Mouse (Mus musculus) lung, embryonic 15.5 days (tissue): ENCODE results near the gene Olfr558. TPM values are rescaled to one million over a fixed set of nuclear protein-coding genes. Genes with fewer than 3 reads are reported as not detected.

Source experiments
- ATAC-seq: fragments of 200-750 bp; cut with Nextera tagmentation; 2 replicates; pipeline ENCODE4 v1.8.0; 2017; ENCODE audit warnings: moderate number of reproducible peaks, borderline replicate concordance; ENCODE audit not compliant: low FRiP score, low TSS enrichment; ENCODE audit errors: extremely low read depth
- H3K27ac ChIP-seq: fragments of 300-500 bp; sonication (generic); 2 replicates; pipeline ENCODE4 v1.5.1; 2015; ENCODE audit warnings: moderate library complexity, mild to moderate bottlenecking, inconsistent platforms
- H3K27me3 ChIP-seq: fragments of 300-500 bp; sonication (generic); 2 replicates; pipeline ENCODE4 v1.6.1; 2015; ENCODE audit warnings: inconsistent platforms
- H3K36me3 ChIP-seq: fragments of 300-500 bp; sonication (generic); 2 replicates; pipeline ENCODE4 v1.6.1; 2015; ENCODE audit warnings: inconsistent platforms
- H3K4me1 ChIP-seq: fragments of 300-500 bp; sonication (generic); 2 replicates; pipeline ENCODE4 v1.6.1; 2015; ENCODE audit warnings: inconsistent platforms
- H3K4me2 ChIP-seq: fragments of 300-500 bp; sonication (generic); 2 replicates; pipeline ENCODE4 v1.6.1; 2015; ENCODE audit warnings: inconsistent platforms, mild to moderate bottlenecking, moderate library complexity
- H3K4me3 ChIP-seq: fragments of 300-500 bp; sonication (generic); 2 replicates; pipeline ENCODE4 v1.5.1; 2015; ENCODE audit warnings: mild to moderate bottlenecking, inconsistent platforms
- H3K9ac ChIP-seq: fragments of 300-500 bp; sonication (generic); 2 replicates; pipeline ENCODE4 v1.6.1; 2015; ENCODE audit warnings: inconsistent platforms
- H3K9me3 ChIP-seq: fragments of 300-500 bp; sonication (generic); 2 replicates; pipeline ENCODE4 v1.6.1; 2016; ENCODE audit warnings: inconsistent platforms
- WGBS: fragments of 180-500 bp; shearing (Covaris S2); methylation state at CpG from one replicate; pipeline ENCODE4 v1.1.7; 2015; 5-methylcytosine and 5-hydroxymethylcytosine counted together
- polyA plus RNA-seq: library from polyadenylated mRNA; unstranded; fragments of >200 nt; fragmentation: Nextera tagmentation; extraction: Ambion mirVana; gene quantifications from 2 replicates; pipeline ENCODE4 v1.2.1, GENCODE M21; 2015

The Olfr558 gene
- 0.28 and 0.49 TPM in 2 replicates for polyA plus RNA-seq

DNA sequence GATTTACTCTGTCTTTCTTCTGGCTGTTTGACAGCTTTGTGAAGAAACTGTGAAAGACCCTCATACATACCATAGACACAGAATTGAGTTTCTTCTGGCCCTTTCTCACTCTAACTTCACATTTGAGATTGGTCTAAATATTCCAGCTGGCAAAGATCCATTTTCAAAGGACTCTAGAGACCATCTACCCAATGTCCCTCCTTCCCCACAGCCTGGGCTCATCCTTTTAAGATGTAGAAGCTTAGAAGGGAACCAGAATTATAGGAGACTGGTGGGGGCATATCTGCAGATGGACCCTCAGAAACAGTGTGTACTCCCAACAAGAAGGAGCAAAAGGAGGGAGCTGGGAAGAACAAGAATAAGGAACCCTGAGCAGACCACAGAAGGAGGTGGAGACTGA is at the start of gene Olfr558:
TSS of gene Olfr558 (plus strand) at position 301 of the 400 bp plus-strand sequence.
- H3K36me3 ChIP-seq, result no peaks in the 10 kb centered on the region
- H3K27me3 ChIP-seq, result no peaks in the 10 kb centered on the region
- no peaks in the 10 kb centered on the region for H3K9me3 ChIP-seq
- ATAC-seq, result no peak
- no peak within 1 kb of the TSS for H3K4me2 ChIP-seq
- H3K4me1 ChIP-seq, result no peaks in the 10 kb centered on the region
- H3K27ac ChIP-seq, result no peak within 1 kb of the TSS
- H3K4me3 ChIP-seq, result no peak within 1 kb of the TSS
- no peak within 1 kb of the TSS for H3K9ac ChIP-seq

GRCm38 (mm10) chr7:102658523-102658922 is 43.5 kb upstream of the Olfr558 start, which contains the start of gene Olfr555:
Gene Olfr555 (plus strand): TSS chr7:102658823.
- H3K4me2 ChIP-seq, result no peak within 1 kb of the TSS
- H3K4me3 ChIP-seq, result no peak within 1 kb of the TSS
- no peaks in the 10 kb centered on the region for H3K36me3 ChIP-seq
- no peak within 1 kb of the TSS for H3K9ac ChIP-seq
- H3K9me3 ChIP-seq, result no peaks in the 10 kb centered on the region
- H3K4me1 ChIP-seq, result no peaks in the 10 kb centered on the region
- WGBS, result 58% methylated on average over 1 of the region's 1 CpGs
- no peak within 1 kb of the TSS for H3K27ac ChIP-seq
- no peak for ATAC-seq
- H3K27me3 ChIP-seq, result no peaks in the 10 kb centered on the region

DNA sequence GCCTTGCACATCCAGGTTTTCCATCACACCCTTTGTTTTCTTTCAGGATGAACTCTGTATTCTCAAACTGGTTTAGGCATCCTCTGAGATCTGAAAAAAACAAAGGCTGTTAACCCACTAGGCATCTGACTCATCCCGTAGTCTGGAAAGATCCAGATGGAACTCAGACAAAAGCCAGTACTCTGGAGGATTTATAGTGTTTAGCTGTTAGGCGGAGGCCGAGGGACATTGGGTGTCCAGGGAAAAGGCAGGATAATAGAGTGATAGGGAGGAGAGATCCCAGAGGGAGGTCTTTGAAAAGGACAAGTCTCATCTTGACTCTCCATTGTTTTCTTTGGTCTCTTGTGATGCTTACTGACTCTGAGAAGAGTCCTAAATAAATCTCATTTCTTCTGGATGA is 37.4 kb upstream of the Olfr558 start, which contains the start of gene Olfr556:
TSS of gene Olfr556 (plus strand) at position 301 of the 400 bp plus-strand sequence.
- no peaks in the 10 kb centered on the region for H3K9me3 ChIP-seq
- 55% methylated on average over 3 of the region's 3 CpGs for WGBS

DNA sequence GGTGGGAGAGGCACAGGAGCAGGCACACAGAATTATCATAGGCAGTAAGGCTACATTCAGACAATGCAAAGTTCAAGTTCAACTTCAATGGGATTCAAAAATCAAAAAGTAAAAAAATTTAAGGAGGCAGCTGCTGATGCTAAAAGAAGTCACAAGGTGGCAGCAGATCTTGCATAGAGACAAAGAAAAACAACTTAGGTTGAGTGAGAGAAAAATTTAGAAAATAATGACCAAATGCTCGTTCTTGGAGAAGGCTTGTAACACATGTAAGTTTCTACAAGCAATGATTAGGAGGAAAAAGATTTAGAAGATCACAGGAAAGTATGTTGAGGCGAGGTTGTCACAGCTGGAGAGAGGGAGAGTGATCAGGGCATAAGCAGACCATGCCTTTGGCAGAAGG is 36.6 kb upstream of the Olfr558 start:
- no peaks in the 10 kb centered on the region for H3K4me1 ChIP-seq
- ATAC-seq, result no peak
- H3K9ac ChIP-seq, result no peak overlapping the region
- WGBS, result 35% methylated on average over 2 of the region's 2 CpGs
- no peak overlapping the region for H3K4me3 ChIP-seq
- H3K27me3 ChIP-seq, result no peaks in the 10 kb centered on the region
- H3K36me3 ChIP-seq, result no peaks in the 10 kb centered on the region
- H3K9me3 ChIP-seq, result no peaks in the 10 kb centered on the region
- H3K4me2 ChIP-seq, result no peak overlapping the region
- no peak overlapping the region for H3K27ac ChIP-seq

More for the DNA sequence above, 37.4 kb upstream of the Olfr558 start, which contains the start of gene Olfr556:
- no peak within 1 kb of the TSS for H3K27ac ChIP-seq
- no peaks in the 10 kb centered on the region for H3K4me1 ChIP-seq
- ATAC-seq, result no peak
- no peaks in the 10 kb centered on the region for H3K27me3 ChIP-seq
- no peaks in the 10 kb centered on the region for H3K36me3 ChIP-seq
- H3K9ac ChIP-seq, result no peak within 1 kb of the TSS
- no peak within 1 kb of the TSS for H3K4me3 ChIP-seq
- no peak within 1 kb of the TSS for H3K4me2 ChIP-seq

GRCm38 (mm10) chr7:102676225-102676624 is 25.8 kb upstream of the Olfr558 start:
- H3K4me1 ChIP-seq, result no peaks in the 10 kb centered on the region
- WGBS, result 73% methylated on average over 2 of the region's 2 CpGs
- no peak for ATAC-seq
- no peak overlapping the region for H3K27ac ChIP-seq
- no peak overlapping the region for H3K9ac ChIP-seq
- no peaks in the 10 kb centered on the region for H3K27me3 ChIP-seq
- H3K4me2 ChIP-seq, result no peak overlapping the region
- H3K4me3 ChIP-seq, result no peak overlapping the region
- no peaks in the 10 kb centered on the region for H3K9me3 ChIP-seq
- H3K36me3 ChIP-seq, result no peaks in the 10 kb centered on the region

GRCm38 (mm10) chr7:102681916-102682315 is 20.1 kb upstream of the Olfr558 start:
- H3K4me2 ChIP-seq, result no peak overlapping the region
- no peaks in the 10 kb centered on the region for H3K9me3 ChIP-seq
- no peaks in the 10 kb centered on the region for H3K27me3 ChIP-seq
- no peaks in the 10 kb centered on the region for H3K36me3 ChIP-seq
- no peak for ATAC-seq
- H3K4me1 ChIP-seq, result 0 out of 2 replicates have a peak, but pooled peaks cover 2% of the 10 kb centered on the region
- H3K27ac ChIP-seq, result no peak overlapping the region
- H3K9ac ChIP-seq, result no peak overlapping the region
- H3K4me3 ChIP-seq, result no peak overlapping the region
- WGBS, result 83% methylated on average over 1 of the region's 1 CpGs

- Histone ChIP-seq H3K9me3 (no peaks in the 10 kb centered on the region), H3K4me2 (peak within 1 kb of the TSS; percentile 75), H3K27me3 (no peaks in the 10 kb centered on the region), H3K36me3 (no peaks in the 10 kb centered on the region), H3K9ac (peak within 1 kb of the TSS; percentile 68), H3K4me3 (peak within 1 kb of the TSS; percentile 72), H3K4me1 (peaks cover 7% of the 10 kb centered on the region; the same call in 1 of the 2 replicates), H3K27ac (peak within 1 kb of the TSS; percentile 89)
- under 1% methylated on average over 39 of the region's 40 CpGs for WGBS
- peak; percentile 99 for ATAC-seq
These were observed 15.0 kb upstream of the Olfr558 start, which contains the start of gene Trim68 for GRCm38 (mm10) chr7:102686944-102687501. Gene Trim68 (minus strand): TSS chr7:102687327.

- H3K4me3 ChIP-seq, result no peak within 1 kb of the TSS
- H3K4me2 ChIP-seq, result no peak within 1 kb of the TSS
- no peaks in the 10 kb centered on the region for H3K27me3 ChIP-seq
- WGBS, result 73% methylated on average over 5 of the region's 5 CpGs
- no peak within 1 kb of the TSS for H3K27ac ChIP-seq
- no peaks in the 10 kb centered on the region for H3K36me3 ChIP-seq
- H3K9ac ChIP-seq, result no peak within 1 kb of the TSS
- ATAC-seq, result no peak
- no peaks in the 10 kb centered on the region for H3K9me3 ChIP-seq
- no peaks in the 10 kb centered on the region for H3K4me1 ChIP-seq
These were observed 6.5 kb upstream of the Olfr558 start, which contains the start of gene Olfr557 for GRCm38 (mm10) chr7:102695358-102696125. Gene Olfr557 (plus strand): TSS chr7:102695910.

- Histone ChIP-seq H3K4me3 (no peak overlapping the region), H3K9me3 (no peaks in the 10 kb centered on the region), H3K27ac (no peak overlapping the region), H3K36me3 (no peaks in the 10 kb centered on the region), H3K4me2 (no peak overlapping the region), H3K4me1 (no peaks in the 10 kb centered on the region), H3K27me3 (no peaks in the 10 kb centered on the region), H3K9ac (no peak overlapping the region)
- no peak for ATAC-seq
- WGBS, result 79% methylated on average over 7 of the region's 7 CpGs
These were observed 3.6 kb upstream of the Olfr558 start for GRCm38 (mm10) chr7:102698461-102698860.

GRCm38 (mm10) chr7:102718970-102719369 is 17.0 kb downstream of the Olfr558 start, which contains the start of gene Olfr33:
Gene Olfr33 (minus strand): TSS chr7:102719070.
- WGBS, result 44% methylated on average over 1 of the region's 1 CpGs
- H3K4me2 ChIP-seq, result no peak within 1 kb of the TSS
- H3K4me3 ChIP-seq, result no peak within 1 kb of the TSS
- H3K36me3 ChIP-seq, result no peaks in the 10 kb centered on the region
- no peaks in the 10 kb centered on the region for H3K9me3 ChIP-seq
- no peak within 1 kb of the TSS for H3K9ac ChIP-seq
- H3K4me1 ChIP-seq, result no peaks in the 10 kb centered on the region
- no peaks in the 10 kb centered on the region for H3K27me3 ChIP-seq
- ATAC-seq, result no peak
- H3K27ac ChIP-seq, result no peak within 1 kb of the TSS

DNA sequence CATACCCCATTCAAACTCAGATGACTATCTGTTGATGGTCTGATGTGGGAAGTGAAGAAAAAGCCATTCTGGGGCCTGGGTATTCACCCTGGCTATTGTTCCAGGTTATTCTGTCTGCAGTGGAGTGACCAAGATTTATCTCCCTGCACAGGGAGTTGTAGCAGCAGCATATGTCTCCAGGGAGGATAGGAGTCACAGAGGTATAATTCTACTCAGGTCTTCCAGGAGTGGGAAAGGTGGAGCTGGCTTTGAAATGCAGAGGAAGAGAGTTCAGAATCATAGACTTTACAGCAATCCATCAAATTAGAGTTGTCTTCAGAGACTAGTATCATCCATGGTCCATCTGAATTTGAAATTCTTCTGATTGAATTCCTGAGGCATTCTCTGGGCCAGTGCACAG is 25.4 kb downstream of the Olfr558 start, which contains the start of gene Olfr559:
TSS of gene Olfr559 (minus strand) at position 101 of the 400 bp plus-strand sequence.
- Histone ChIP-seq H3K27me3 (no peaks in the 10 kb centered on the region), H3K36me3 (no peaks in the 10 kb centered on the region), H3K4me2 (no peak within 1 kb of the TSS), H3K9ac (no peak within 1 kb of the TSS), H3K9me3 (no peaks in the 10 kb centered on the region), H3K27ac (no peak within 1 kb of the TSS), H3K4me3 (no peak within 1 kb of the TSS), H3K4me1 (no peaks in the 10 kb centered on the region)
- no peak for ATAC-seq

DNA sequence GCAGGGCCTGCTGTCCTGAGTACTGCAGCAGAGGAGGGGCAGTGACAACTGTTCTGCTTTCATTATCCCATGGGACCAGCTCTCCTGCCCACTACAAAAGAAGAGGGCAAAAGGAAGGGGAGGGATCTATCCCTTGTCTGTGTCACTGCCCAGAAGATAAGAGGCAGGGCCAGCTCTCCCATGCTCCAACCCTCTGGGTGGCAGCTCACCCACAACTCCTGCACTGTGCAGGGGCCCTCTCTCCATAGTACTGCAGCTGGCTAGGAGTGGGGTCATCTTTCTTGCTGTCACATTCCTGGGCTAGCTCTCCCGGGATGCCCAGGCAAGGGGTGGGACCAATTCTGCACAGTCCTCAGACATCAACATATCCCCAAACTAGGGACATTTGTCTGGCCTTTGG is 31.8 kb downstream of the Olfr558 start:
- Histone ChIP-seq H3K36me3 (no peaks in the 10 kb centered on the region), H3K9ac (no peak overlapping the region), H3K27ac (no peak overlapping the region), H3K9me3 (no peaks in the 10 kb centered on the region), H3K4me2 (no peak overlapping the region), H3K4me1 (no peaks in the 10 kb centered on the region), H3K27me3 (no peaks in the 10 kb centered on the region), H3K4me3 (no peak overlapping the region)
- WGBS, result 0% methylated on average over 1 of the region's 1 CpGs
- ATAC-seq, result no peak
